Mouse (Mus musculus): ENCODE measurements around the gene Gdf2.

- no peak for TF ChIP-seq POLR2A (IDR thresholded peaks at IDR 0.05; ENCODE audit: low read depth, low read length)
- no peak for TF ChIP-seq CTCF (IDR thresholded peaks at IDR 0.05; ENCODE audit: extremely low read depth, insufficient read depth, insufficient read length, insufficient replicate concordance)
These were observed 11.6 kb downstream of the Gdf2 start for GRCm38 (mm10) chr14:33952233-33952981.

Measured in spleen, adult 2 months (tissue).